Mouse (Mus musculus): ENCODE results near the gene Tmem217.

Tmem217 gene

GRCm38 (mm10) chr17:29552162-29552732, at the start of gene Tmem217:
Gene Tmem217, minus strand, starts transcription at chr17:29552385.
- no peak for DNase-seq (ENCODE audit: low spot score)

- no peak for DNase-seq (ENCODE audit: low spot score)
Measured at GRCm38 (mm10) chr17:29601391-29601790, 49.2 kb upstream of the Tmem217 start.

- no peak for DNase-seq (ENCODE audit: low spot score)
Measured at GRCm38 (mm10) chr17:29599537-29599936, 47.4 kb upstream of the Tmem217 start.

- no peak for DNase-seq (ENCODE audit: low spot score)
Measured at GRCm38 (mm10) chr17:29599051-29599450, 46.9 kb upstream of the Tmem217 start.

GRCm38 (mm10) chr17:29596771-29597132, 44.6 kb upstream of the Tmem217 start:
- no peak for DNase-seq (ENCODE audit: low spot score)

- no peak for DNase-seq (ENCODE audit: low spot score)
Measured at GRCm38 (mm10) chr17:29595891-29596770, 43.9 kb upstream of the Tmem217 start.

- DNase-seq (ENCODE audit: low spot score), result peak; percentile 28
Measured at GRCm38 (mm10) chr17:29589221-29589898, 37.2 kb upstream of the Tmem217 start.

- no peak for DNase-seq (ENCODE audit: low spot score)
Measured at GRCm38 (mm10) chr17:29586921-29587320, 34.7 kb upstream of the Tmem217 start.

- DNase-seq (ENCODE audit: low spot score), result no peak
Measured at GRCm38 (mm10) chr17:29585446-29585845, 33.3 kb upstream of the Tmem217 start.

GRCm38 (mm10) chr17:29584737-29585136, 32.6 kb upstream of the Tmem217 start:
- peak; percentile 37 for DNase-seq (ENCODE audit: low spot score)

- no peak for DNase-seq (ENCODE audit: low spot score)
Measured at GRCm38 (mm10) chr17:29584306-29584705, 32.1 kb upstream of the Tmem217 start.

- DNase-seq (ENCODE audit: low spot score), result no peak
Measured at GRCm38 (mm10) chr17:29583569-29583968, 31.4 kb upstream of the Tmem217 start.

GRCm38 (mm10) chr17:29579579-29580126, 27.5 kb upstream of the Tmem217 start:
- DNase-seq (ENCODE audit: low spot score), result no peak

GRCm38 (mm10) chr17:29569831-29570230, 17.6 kb upstream of the Tmem217 start:
- DNase-seq (ENCODE audit: low spot score), result no peak

- no peak for DNase-seq (ENCODE audit: low spot score)
Measured at GRCm38 (mm10) chr17:29568435-29568834, 16.2 kb upstream of the Tmem217 start.

GRCm38 (mm10) chr17:29565521-29565920, 13.3 kb upstream of the Tmem217 start:
- no peak for DNase-seq (ENCODE audit: low spot score)

GRCm38 (mm10) chr17:29558476-29558875, 6.3 kb upstream of the Tmem217 start:
- no peak for DNase-seq (ENCODE audit: low spot score)

- DNase-seq (ENCODE audit: low spot score), result no peak
Measured at GRCm38 (mm10) chr17:29556893-29557292, 4.7 kb upstream of the Tmem217 start.

GRCm38 (mm10) chr17:29556456-29556855, 4.3 kb upstream of the Tmem217 start:
- no peak for DNase-seq (ENCODE audit: low spot score)

- DNase-seq (ENCODE audit: low spot score), result no peak
Measured at GRCm38 (mm10) chr17:29554176-29554575, 2.0 kb upstream of the Tmem217 start.

GRCm38 (mm10) chr17:29551019-29551418, 1.2 kb downstream of the Tmem217 start:
- no peak for DNase-seq (ENCODE audit: low spot score)

- peak; percentile 96 for DNase-seq (ENCODE audit: low spot score)
Measured at GRCm38 (mm10) chr17:29549543-29550428, 2.4 kb downstream of the Tmem217 start, which contains the start of the genes Gm17657 and Tbc1d22b. Gene Gm17657, minus strand, starts transcription at chr17:29549638. Gene Tbc1d22b, plus strand, starts transcription at chr17:29549785.
